Mouse (Mus musculus) cerebellum, adult 2 months (tissue): ENCODE results near the gene Casp8ap2. TPM values are rescaled to one million over a fixed set of nuclear protein-coding genes. Genes with fewer than 3 reads are reported as not detected.

Source experiments
- DNase-seq, 2 experiments: peaks; one replicate each; pipeline ENCODE4 v3.0.0; 2021
- H3K27ac ChIP-seq: fragments of 200-500 bp; 2 replicates; pipeline ENCODE4 v1.5.1; 2012; ENCODE audit warnings: low read length, control low read depth, inconsistent platforms; ENCODE audit not compliant: insufficient read depth
- H3K27me3 ChIP-seq: fragments of 200-500 bp; 2 replicates; pipeline ENCODE4 v1.6.1; 2012; ENCODE audit warnings: inconsistent platforms, mild to moderate bottlenecking, low read length, moderate library complexity; ENCODE audit not compliant: control insufficient read depth, insufficient read depth
- H3K4me1 ChIP-seq: fragments of 200-500 bp; 2 replicates; pipeline ENCODE4 v1.6.1; 2011; ENCODE audit warnings: low read length; ENCODE audit not compliant: control insufficient read depth, insufficient read depth
- H3K4me3 ChIP-seq: fragments of 200-500 bp; replicated peaks from 2 replicates; pipeline ENCODE3; 2011; ENCODE audit warnings: mild to moderate bottlenecking, low read depth, low read length, control low read depth; ENCODE audit not compliant: insufficient read depth
- CTCF ChIP-seq: fragments of 200-500 bp; IDR thresholded peaks from 2 replicates; pipeline ENCODE4 v1.5.1; 2011; ENCODE audit warnings: low read depth, mild to moderate bottlenecking, control low read depth, low read length, moderate library complexity, borderline replicate concordance; ENCODE audit not compliant: insufficient read depth
- POLR2A ChIP-seq: fragments of 200-500 bp; IDR thresholded peaks from 2 replicates; pipeline ENCODE4 v1.6.1; 2011; ENCODE audit warnings: low read length, control low read depth, borderline replicate concordance; ENCODE audit not compliant: insufficient read depth
- WGBS: fragments of 180-500 bp; shearing (Covaris S2); methylation state at CpG from one replicate; pipeline ENCODE4 v1.1.7; 2018; 5-methylcytosine and 5-hydroxymethylcytosine counted together
- polyA plus RNA-seq: library from polyadenylated mRNA; depleted of rRNA; stranded (reverse); fragments of >200 nt; gene quantifications from 2 replicates; pipeline ENCODE4 v1.2.3, GENCODE M21; 2012

Gene Casp8ap2
- polyA plus RNA-seq, 1 experiment: 5.9 TPM

DNA sequence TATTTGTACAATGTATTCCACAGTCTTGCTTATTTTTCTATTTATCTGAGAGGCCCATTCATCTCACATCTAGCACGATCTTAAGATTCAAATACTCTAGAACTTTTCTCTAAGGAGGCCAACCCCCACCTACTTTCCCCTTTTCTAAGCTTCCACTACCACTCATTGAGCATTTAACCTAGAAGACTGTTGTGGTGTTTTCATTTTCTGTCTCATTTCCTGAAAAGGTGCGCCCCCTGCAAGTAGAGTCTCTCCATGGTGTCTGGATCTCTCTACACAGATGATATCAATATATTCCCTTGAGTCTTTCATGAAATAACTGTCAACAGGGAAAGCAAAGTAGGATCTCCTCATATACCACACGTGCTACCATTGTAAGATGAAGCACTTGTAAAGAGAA is 12.6 kb upstream of the Casp8ap2 start, which contains the start of gene Gja10:
TSS of gene Gja10 (minus strand) at position 101 of the 400 bp plus-strand sequence.
- no peaks in the 10 kb centered on the region for H3K27me3 ChIP-seq
- no peak within 1 kb of the TSS for H3K4me3 ChIP-seq
- no peaks in the 10 kb centered on the region for H3K4me1 ChIP-seq
- no peak for DNase-seq
- TF ChIP-seq CTCF (no peak), POLR2A (no peak)
- WGBS: 60% methylated on average over 3 of the region's 3 CpGs
- no peak within 1 kb of the TSS for H3K27ac ChIP-seq

DNA sequence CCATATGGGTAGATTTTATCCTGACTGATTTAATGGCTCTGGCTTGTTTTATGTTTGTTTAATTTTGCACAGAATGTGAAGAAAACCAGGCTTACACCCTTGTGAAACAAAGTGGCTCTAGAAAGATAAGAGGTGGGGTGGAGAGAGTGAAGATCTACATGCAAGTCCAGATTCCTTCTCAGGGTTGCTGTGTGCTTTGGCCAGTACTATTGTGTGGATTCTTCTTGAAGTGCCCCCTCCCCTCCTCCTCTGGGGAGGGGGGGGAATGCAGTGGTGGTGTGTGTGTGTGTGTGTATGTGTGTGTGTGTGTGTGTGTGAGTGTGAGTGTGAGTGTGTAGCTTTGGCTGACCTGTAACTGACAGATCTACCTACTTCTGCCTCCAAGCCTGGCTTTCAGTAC is 6.4 kb downstream of the Casp8ap2 start:
- no peaks in the 10 kb centered on the region for H3K27me3 ChIP-seq
- no peak for DNase-seq
- no peak overlapping the region for H3K27ac ChIP-seq
- H3K4me1 ChIP-seq: no peaks in the 10 kb centered on the region; the same call in 1 of the 2 replicates
- no peak overlapping the region for H3K4me3 ChIP-seq
- TF ChIP-seq CTCF (no peak), POLR2A (no peak)

DNA sequence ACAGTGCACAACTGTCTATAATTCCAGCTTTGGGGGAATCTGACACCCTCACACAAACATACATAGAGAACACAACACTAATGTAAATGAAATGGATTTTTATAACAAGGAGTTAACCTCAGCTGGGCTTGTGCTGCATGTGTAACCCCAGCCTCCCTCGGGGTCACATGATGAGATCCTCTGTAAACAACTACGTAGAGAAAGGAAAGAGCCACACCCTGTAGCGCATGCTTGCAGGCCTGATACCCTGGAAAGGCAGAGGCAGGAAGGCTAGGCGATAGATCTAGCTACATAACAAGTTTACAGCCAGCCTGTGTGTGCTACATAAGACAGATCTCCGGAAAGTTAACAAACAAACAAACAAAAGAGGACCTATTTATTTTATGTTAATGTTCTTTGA is 36.4 kb downstream of the Casp8ap2 start:
- no peak overlapping the region for H3K27ac ChIP-seq
- TF ChIP-seq POLR2A (no peak), CTCF (no peak)
- H3K27me3 ChIP-seq: no peaks in the 10 kb centered on the region
- DNase-seq: no peak
- no peaks in the 10 kb centered on the region for H3K4me1 ChIP-seq
- 86% methylated on average over 5 of the region's 5 CpGs for WGBS
- H3K4me3 ChIP-seq: no peak overlapping the region

DNA sequence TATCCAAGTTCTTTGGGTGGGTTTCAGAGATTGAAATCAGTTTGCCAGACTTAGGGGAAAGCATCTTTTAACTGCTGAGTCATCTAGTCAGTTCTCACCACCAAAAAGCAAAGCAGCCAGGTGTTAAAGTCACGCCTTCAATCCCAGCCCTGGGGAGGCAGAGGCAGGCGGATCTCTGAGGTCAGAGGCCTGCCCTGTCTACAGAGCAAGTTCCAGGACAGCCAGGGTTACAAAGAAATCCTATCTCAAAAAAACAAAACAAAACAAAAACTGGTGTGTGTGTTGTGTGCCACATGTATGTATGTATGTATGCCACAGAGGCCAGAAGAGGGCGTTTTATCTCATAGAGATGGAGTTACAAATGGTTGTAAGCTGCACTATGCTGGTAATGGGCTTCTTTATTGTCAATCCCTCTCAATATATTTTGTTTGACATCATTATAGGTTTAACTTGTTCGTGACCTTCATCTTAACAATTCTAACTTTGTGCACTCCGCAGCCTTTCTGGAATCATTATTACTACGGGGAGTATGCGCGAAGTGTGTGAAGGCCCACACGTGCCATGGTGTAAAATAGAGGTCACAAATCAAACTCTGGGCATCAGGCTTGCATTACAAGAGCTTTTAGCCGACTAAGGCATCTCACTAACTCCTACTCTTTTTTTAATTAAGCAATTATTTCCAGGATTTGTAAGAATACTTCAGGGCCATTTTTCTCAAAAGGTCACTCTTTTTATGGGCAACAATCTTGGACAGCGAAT is 41.1 kb downstream of the Casp8ap2 start:
- peak overlapping the region; percentile 47; the same call in 1 of the 2 replicates for H3K27ac ChIP-seq
- DNase-seq: peak in 1 of 2 experiments; percentile 9
- H3K4me3 ChIP-seq: peak overlapping the region; percentile 71
- H3K27me3 ChIP-seq: no peaks in the 10 kb centered on the region
- 59% methylated on average over 11 of the region's 11 CpGs for WGBS
- no peaks in the 10 kb centered on the region for H3K4me1 ChIP-seq
- no peak for TF ChIP-seq POLR2A
- no peak for TF ChIP-seq CTCF

DNA sequence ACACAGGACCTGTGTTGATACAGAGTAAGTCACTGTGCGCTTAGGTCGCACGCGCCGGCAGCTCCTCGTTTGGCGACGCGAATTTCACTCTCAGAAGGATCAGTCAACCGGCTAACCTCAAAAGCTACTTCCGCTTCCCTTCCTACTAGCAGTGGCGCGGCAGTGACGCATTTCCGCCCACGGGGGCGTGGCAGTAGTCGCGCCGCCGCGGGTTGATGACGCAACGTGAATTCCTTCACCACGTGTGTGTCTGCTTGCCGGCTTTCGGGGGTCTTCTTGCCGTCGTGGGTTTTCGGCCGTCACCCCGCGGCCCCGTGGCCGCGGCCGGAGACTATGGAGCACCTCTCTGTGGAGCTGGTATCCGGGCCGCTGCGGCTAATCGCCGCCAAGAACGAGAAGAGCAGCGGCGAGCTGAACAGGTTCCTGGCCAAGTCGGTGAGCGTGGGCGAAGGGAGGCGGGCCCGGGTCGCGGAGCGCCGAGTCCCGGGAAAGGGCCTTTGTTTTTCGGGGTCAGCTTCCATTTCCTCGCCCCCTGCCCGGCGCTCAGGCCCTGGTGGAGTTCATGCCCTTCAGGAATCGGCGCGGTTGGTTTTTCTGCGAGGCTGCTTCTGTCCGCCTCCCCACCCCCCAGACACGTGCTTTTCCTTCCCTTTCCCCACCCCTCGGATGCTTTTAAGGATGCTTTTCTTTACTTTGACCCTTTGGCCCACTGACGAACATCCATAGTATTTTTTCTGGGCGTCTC is 41.8 kb downstream of the Casp8ap2 start, which contains the start of gene Mdn1:
TSS of gene Mdn1 (plus strand) at position 202 of the 745 bp plus-strand sequence.
- Histone ChIP-seq H3K4me3 (peak within 1 kb of the TSS; percentile 71), H3K4me1 (no peaks in the 10 kb centered on the region), H3K27me3 (no peaks in the 10 kb centered on the region), H3K27ac (peak within 1 kb of the TSS; percentile 47; the same call in 1 of the 2 replicates)
- peak; percentile 94 to 96 for DNase-seq
- under 1% methylated on average over 68 of the region's 68 CpGs for WGBS
- peak; percentile 74; the same call in 1 of the 2 replicates for TF ChIP-seq POLR2A
- no peak for TF ChIP-seq CTCF

DNA sequence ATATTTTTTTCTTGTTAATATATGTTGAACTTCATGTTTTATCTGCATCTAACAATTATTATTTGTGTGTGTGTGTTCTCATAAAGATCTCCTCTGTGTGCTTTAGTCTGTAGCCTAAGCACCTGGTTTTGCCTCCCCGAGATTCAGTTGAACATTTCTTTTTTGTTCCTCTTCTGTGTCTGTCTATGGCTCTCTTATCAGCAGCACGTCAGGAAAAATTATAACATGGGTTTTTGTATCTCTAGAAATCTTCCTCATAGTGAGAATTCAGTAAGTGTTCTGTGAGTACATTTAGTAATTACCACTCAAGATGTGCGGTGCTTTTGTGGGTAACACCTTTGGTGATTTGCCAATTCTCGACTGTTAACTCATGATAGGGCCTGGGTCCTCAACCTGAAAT is 50.6 kb downstream of the Casp8ap2 start:
- no peak for TF ChIP-seq POLR2A
- no peak for TF ChIP-seq CTCF
- WGBS: 78% methylated on average over 4 of the region's 4 CpGs
- Histone ChIP-seq H3K27me3 (no peaks in the 10 kb centered on the region), H3K27ac (no peak overlapping the region), H3K4me3 (no peak overlapping the region), H3K4me1 (no peaks in the 10 kb centered on the region)
- no peak for DNase-seq

DNA sequence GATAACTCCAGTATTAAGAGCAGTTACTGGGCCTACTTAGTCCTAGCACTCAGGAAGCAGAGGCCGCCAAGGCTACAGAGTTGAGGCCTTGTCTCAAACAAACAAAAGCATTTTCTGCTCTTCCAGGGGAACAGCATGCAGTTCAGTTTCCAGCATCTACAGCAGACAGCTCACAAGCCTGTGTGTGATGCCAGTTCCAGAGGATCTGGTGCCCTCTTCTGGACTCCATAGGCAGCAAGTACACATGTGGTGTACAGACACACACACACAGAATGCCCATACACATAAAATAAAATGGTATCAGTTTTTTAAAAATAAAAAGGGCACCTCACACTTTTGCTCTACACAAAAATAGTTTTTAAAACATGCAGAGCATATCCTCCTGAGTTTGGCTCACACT is 53.0 kb downstream of the Casp8ap2 start:
- Histone ChIP-seq H3K4me3 (no peak overlapping the region), H3K4me1 (no peaks in the 10 kb centered on the region), H3K27ac (no peak overlapping the region), H3K27me3 (no peaks in the 10 kb centered on the region)
- 87% methylated on average over 1 of the region's 1 CpGs for WGBS
- no peak for TF ChIP-seq POLR2A
- no peak for TF ChIP-seq CTCF
- no peak for DNase-seq
